Mouse (Mus musculus) stomach, embryonic 15.5 days (tissue): ENCODE results near the gene E330017A01Rik. TPM values are rescaled to one million over a fixed set of nuclear protein-coding genes. Genes with fewer than 3 reads are reported as not detected.

ENCODE experiments used
- ATAC-seq: fragments of 200-750 bp; cut with Nextera tagmentation; 2 replicates; pipeline ENCODE4 v1.8.0; 2017; ENCODE audit warnings: low read depth, moderate number of reproducible peaks, moderate TSS enrichment; ENCODE audit not compliant: insufficient read depth, low FRiP score
- H3K27ac ChIP-seq: fragments of 300-500 bp; sonication (generic); 2 replicates; pipeline ENCODE4 v1.5.1; 2015; ENCODE audit warnings: mild to moderate bottlenecking, inconsistent platforms
- H3K27me3 ChIP-seq: fragments of 300-500 bp; sonication (generic); replicated peaks from 2 replicates; pipeline ENCODE4 v1.6.1; 2015; ENCODE audit warnings: inconsistent platforms
- H3K36me3 ChIP-seq: fragments of 300-500 bp; sonication (generic); 2 replicates; pipeline ENCODE4 v1.6.1; 2015; ENCODE audit warnings: inconsistent platforms
- H3K4me1 ChIP-seq: fragments of 300-500 bp; sonication (generic); 2 replicates; pipeline ENCODE4 v1.6.1; 2015; ENCODE audit warnings: inconsistent platforms
- H3K4me2 ChIP-seq: fragments of 300-500 bp; sonication (generic); 2 replicates; pipeline ENCODE4 v1.6.1; 2015; ENCODE audit warnings: mild to moderate bottlenecking, inconsistent platforms
- H3K4me3 ChIP-seq: fragments of 300-500 bp; sonication (generic); replicated peaks from 2 replicates; pipeline ENCODE4 v1.5.1; 2015; ENCODE audit warnings: inconsistent platforms
- H3K9ac ChIP-seq: fragments of 300-500 bp; sonication (generic); 2 replicates; pipeline ENCODE4 v1.6.1; 2015; ENCODE audit warnings: inconsistent platforms
- H3K9me3 ChIP-seq: fragments of 300-500 bp; sonication (generic); 2 replicates; pipeline ENCODE4 v1.6.1; 2016; ENCODE audit warnings: inconsistent platforms
- WGBS: fragments of 180-500 bp; shearing (Covaris S2); methylation state at CpG from one replicate; pipeline ENCODE4 v1.1.7; 2015; 5-methylcytosine and 5-hydroxymethylcytosine counted together
- polyA plus RNA-seq: library from polyadenylated mRNA; unstranded; fragments of >200 nt; fragmentation: Nextera tagmentation; extraction: Ambion mirVana; gene quantifications from 2 replicates; pipeline ENCODE4 v1.2.1, GENCODE M21; 2015

Gene E330017A01Rik
- polyA plus RNA-seq, 1 experiment from 2014 or later, result not detected

DNA sequence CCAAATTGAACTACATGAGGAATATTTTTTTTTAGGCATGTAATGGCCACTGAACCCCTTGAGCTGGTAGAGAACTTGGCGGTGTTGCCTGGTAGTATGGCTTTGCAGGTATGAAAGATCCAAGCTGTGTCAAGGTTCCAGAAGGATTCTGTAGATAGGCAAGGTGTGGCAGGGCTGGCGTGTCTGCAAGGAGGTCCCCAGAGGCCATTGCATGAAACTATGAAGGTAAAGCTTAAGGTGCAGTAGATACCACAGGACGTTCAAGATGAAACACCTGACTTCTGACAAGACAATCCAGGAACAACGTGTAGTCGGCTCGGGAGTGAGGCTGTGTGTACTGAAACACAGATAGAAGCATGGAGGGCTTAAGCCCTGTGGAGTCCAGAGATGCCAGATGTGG lies 20.1 kb upstream of the E330017A01Rik start:
- no peaks in the 10 kb centered on the region for H3K27me3 ChIP-seq
- peak; percentile 76 for ATAC-seq
- H3K9ac ChIP-seq, result no peak overlapping the region
- H3K4me1 ChIP-seq, result no peaks in the 10 kb centered on the region
- H3K36me3 ChIP-seq, result no peaks in the 10 kb centered on the region
- WGBS, result 80% methylated on average over 6 of the region's 6 CpGs
- H3K9me3 ChIP-seq, result no peaks in the 10 kb centered on the region
- no peak overlapping the region for H3K27ac ChIP-seq
- no peak overlapping the region for H3K4me3 ChIP-seq
- no peak overlapping the region for H3K4me2 ChIP-seq

- H3K4me1 ChIP-seq, result no peaks in the 10 kb centered on the region
- no peaks in the 10 kb centered on the region for H3K9me3 ChIP-seq
- no peaks in the 10 kb centered on the region for H3K36me3 ChIP-seq
- no peak overlapping the region for H3K4me2 ChIP-seq
- WGBS, result 86% methylated on average over 4 of the region's 4 CpGs
- no peak overlapping the region for H3K9ac ChIP-seq
- no peak overlapping the region for H3K4me3 ChIP-seq
- H3K27ac ChIP-seq, result no peak overlapping the region
- ATAC-seq, result no peak
- H3K27me3 ChIP-seq, result no peaks in the 10 kb centered on the region
Measured at GRCm38 (mm10) chr16:58656526-58656925, 18.0 kb upstream of the E330017A01Rik start.

GRCm38 (mm10) chr16:58655751-58656150 lies 17.2 kb upstream of the E330017A01Rik start:
- no peak overlapping the region for H3K4me2 ChIP-seq
- H3K9me3 ChIP-seq, result no peaks in the 10 kb centered on the region
- no peaks in the 10 kb centered on the region for H3K4me1 ChIP-seq
- H3K27ac ChIP-seq, result no peak overlapping the region
- no peaks in the 10 kb centered on the region for H3K27me3 ChIP-seq
- H3K4me3 ChIP-seq, result no peak overlapping the region
- no peak overlapping the region for H3K9ac ChIP-seq
- no peaks in the 10 kb centered on the region for H3K36me3 ChIP-seq
- ATAC-seq, result no peak

DNA sequence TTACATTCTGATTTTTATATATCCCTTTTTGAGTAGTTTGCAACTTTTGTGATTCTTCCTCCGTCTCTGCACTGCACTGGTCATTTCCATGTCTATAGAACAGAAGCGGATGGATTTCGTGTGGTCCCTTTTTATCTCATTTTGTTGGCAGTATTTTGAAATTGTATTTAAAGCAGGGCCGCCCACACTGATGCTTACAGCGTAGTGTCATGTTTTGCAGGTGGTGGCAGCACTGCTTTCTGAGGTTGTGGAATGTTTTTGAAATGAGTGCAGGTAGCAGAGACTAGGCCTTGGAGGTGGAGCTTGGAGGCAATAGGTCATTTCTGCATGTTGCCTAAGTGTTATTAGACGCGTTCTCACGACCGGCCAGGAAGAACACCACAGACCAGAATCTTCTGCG lies 11.4 kb upstream of the E330017A01Rik start:
- no peaks in the 10 kb centered on the region for H3K36me3 ChIP-seq
- no peaks in the 10 kb centered on the region for H3K9me3 ChIP-seq
- no peaks in the 10 kb centered on the region for H3K4me1 ChIP-seq
- H3K27ac ChIP-seq, result no peak overlapping the region
- 92% methylated on average over 10 of the region's 10 CpGs for WGBS
- H3K4me3 ChIP-seq, result no peak overlapping the region
- H3K27me3 ChIP-seq, result no peaks in the 10 kb centered on the region
- ATAC-seq, result no peak
- no peak overlapping the region for H3K9ac ChIP-seq
- no peak overlapping the region for H3K4me2 ChIP-seq

DNA sequence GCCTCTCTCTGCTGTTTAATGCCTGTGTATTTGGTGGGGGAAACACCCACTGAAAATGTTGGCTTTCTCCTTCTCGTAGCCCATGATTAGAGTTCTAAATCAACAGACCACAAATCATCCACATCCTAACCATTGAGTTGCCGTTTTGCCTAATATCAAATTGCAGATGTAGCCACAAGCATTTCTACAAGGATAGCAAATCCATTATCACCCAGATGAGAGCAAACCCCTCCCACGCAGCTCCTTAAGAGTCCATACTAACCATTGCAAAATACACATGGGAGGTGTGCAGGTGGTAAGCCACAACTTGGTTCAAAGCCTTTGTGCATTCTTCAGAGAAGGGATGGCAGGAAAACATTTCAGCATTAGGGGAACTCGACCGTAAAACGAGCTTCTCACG lies 523 bp downstream of the E330017A01Rik start:
- Histone ChIP-seq H3K27me3 (no peaks in the 10 kb centered on the region), H3K36me3 (no peaks in the 10 kb centered on the region), H3K9ac (no peak overlapping the region), H3K4me2 (no peak overlapping the region), H3K9me3 (no peaks in the 10 kb centered on the region), H3K4me1 (no peaks in the 10 kb centered on the region), H3K4me3 (no peak overlapping the region), H3K27ac (no peak overlapping the region)
- WGBS, result 78% methylated on average over 7 of the region's 7 CpGs
- ATAC-seq, result no peak

DNA sequence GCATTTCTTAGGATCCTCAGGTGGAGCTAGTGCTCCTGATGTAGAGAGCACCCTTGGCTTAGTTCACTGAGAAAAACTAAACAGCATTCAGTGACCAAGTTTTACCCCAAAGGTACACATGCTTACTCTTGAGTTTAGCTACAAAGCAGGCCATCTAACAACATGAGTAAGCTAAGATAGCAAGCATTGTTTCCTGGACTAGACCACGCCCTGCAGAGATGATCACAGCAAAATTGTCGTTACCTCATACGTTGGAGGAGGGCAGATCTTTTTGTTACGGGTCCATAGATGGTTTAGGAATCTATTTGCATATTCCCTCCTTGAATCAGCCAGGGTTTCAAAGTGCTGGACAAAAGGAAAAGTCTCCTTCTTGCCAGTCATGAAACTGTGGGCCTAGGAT lies 1.1 kb downstream of the E330017A01Rik start:
- H3K27ac ChIP-seq, result no peak overlapping the region
- H3K36me3 ChIP-seq, result no peaks in the 10 kb centered on the region
- H3K9ac ChIP-seq, result no peak overlapping the region
- no peak for ATAC-seq
- no peak overlapping the region for H3K4me3 ChIP-seq
- H3K27me3 ChIP-seq, result no peaks in the 10 kb centered on the region
- 76% methylated on average over 4 of the region's 4 CpGs for WGBS
- no peak overlapping the region for H3K4me2 ChIP-seq
- no peaks in the 10 kb centered on the region for H3K4me1 ChIP-seq
- H3K9me3 ChIP-seq, result no peaks in the 10 kb centered on the region

GRCm38 (mm10) chr16:58635866-58636265 lies 2.7 kb downstream of the E330017A01Rik start:
- Histone ChIP-seq H3K4me1 (no peaks in the 10 kb centered on the region), H3K27ac (no peak overlapping the region), H3K27me3 (no peaks in the 10 kb centered on the region), H3K4me3 (no peak overlapping the region), H3K9me3 (no peaks in the 10 kb centered on the region), H3K4me2 (no peak overlapping the region), H3K36me3 (no peaks in the 10 kb centered on the region), H3K9ac (no peak overlapping the region)
- 47% methylated on average over 2 of the region's 2 CpGs for WGBS
- ATAC-seq, result no peak

GRCm38 (mm10) chr16:58629736-58630135 lies 8.8 kb downstream of the E330017A01Rik start:
- Histone ChIP-seq H3K9ac (no peak overlapping the region), H3K9me3 (no peaks in the 10 kb centered on the region), H3K4me1 (no peaks in the 10 kb centered on the region), H3K4me2 (no peak overlapping the region), H3K27me3 (no peaks in the 10 kb centered on the region), H3K27ac (no peak overlapping the region), H3K4me3 (no peak overlapping the region), H3K36me3 (no peaks in the 10 kb centered on the region)
- no peak for ATAC-seq
- 71% methylated on average over 2 of the region's 2 CpGs for WGBS

DNA sequence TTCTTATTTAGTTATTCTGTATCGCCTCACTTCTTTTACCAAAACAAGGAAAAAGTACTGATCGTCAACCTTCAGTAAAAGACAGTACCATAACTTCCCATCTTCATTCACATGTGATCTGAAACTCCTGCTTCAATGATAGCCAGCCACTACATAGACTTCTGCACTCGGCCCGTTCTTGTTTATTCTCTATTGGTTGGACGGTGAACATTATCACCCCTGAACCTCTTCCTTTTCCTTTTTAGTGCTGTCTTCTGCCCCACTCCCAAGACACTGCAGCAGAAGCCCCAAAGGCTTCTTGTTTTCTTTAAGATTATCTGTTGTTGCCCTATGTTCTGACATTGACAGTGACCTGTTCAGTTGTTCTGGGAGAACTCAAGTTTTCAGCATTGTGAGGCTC lies 9.6 kb downstream of the E330017A01Rik start:
- Histone ChIP-seq H3K9me3 (no peaks in the 10 kb centered on the region), H3K4me3 (no peak overlapping the region), H3K4me2 (no peak overlapping the region), H3K9ac (no peak overlapping the region), H3K27ac (no peak overlapping the region), H3K36me3 (no peaks in the 10 kb centered on the region), H3K27me3 (no peaks in the 10 kb centered on the region), H3K4me1 (no peaks in the 10 kb centered on the region)
- no peak for ATAC-seq
- WGBS, result 86% methylated on average over 5 of the region's 5 CpGs

DNA sequence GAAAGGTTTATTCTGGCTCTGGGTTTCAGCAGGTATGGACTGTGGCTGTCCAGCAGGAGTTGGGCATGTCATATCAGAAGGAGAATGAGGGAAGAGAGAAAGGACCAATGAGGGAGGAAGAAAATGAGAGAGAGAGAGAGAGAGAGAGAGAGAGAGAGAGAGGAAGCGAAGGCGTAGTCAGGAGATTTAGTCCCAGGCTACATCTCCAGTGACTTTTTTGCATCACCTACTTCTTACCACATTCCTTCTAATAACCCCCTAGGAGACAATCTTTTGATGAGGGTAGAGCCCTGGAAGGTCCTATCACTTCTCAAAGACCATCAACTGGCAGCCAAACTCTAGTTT lies 10.2 kb downstream of the E330017A01Rik start:
- WGBS, result 100% methylated on average over 2 of the region's 2 CpGs

GRCm38 (mm10) chr16:58627597-58628335 lies 10.8 kb downstream of the E330017A01Rik start:
- no peaks in the 10 kb centered on the region for H3K27me3 ChIP-seq
- H3K9ac ChIP-seq, result no peak overlapping the region
- no peaks in the 10 kb centered on the region for H3K36me3 ChIP-seq
- H3K4me3 ChIP-seq, result no peak overlapping the region
- H3K4me1 ChIP-seq, result no peaks in the 10 kb centered on the region
- no peaks in the 10 kb centered on the region for H3K9me3 ChIP-seq
- no peak overlapping the region for H3K27ac ChIP-seq
- ATAC-seq, result no peak
- 78% methylated on average over 4 of the region's 4 CpGs for WGBS
- H3K4me2 ChIP-seq, result no peak overlapping the region

More for the DNA sequence above, 10.2 kb downstream of the E330017A01Rik start:
- no peaks in the 10 kb centered on the region for H3K4me1 ChIP-seq
- H3K4me3 ChIP-seq, result no peak overlapping the region
- H3K4me2 ChIP-seq, result no peak overlapping the region
- H3K27ac ChIP-seq, result no peak overlapping the region
- no peak overlapping the region for H3K9ac ChIP-seq
- no peaks in the 10 kb centered on the region for H3K27me3 ChIP-seq
- no peaks in the 10 kb centered on the region for H3K36me3 ChIP-seq
- no peak for ATAC-seq
- H3K9me3 ChIP-seq, result no peaks in the 10 kb centered on the region

- Histone ChIP-seq H3K4me1 (no peaks in the 10 kb centered on the region), H3K36me3 (no peaks in the 10 kb centered on the region)
- ATAC-seq, result no peak
Measured at GRCm38 (mm10) chr16:58623944-58624343, 14.6 kb downstream of the E330017A01Rik start.

DNA sequence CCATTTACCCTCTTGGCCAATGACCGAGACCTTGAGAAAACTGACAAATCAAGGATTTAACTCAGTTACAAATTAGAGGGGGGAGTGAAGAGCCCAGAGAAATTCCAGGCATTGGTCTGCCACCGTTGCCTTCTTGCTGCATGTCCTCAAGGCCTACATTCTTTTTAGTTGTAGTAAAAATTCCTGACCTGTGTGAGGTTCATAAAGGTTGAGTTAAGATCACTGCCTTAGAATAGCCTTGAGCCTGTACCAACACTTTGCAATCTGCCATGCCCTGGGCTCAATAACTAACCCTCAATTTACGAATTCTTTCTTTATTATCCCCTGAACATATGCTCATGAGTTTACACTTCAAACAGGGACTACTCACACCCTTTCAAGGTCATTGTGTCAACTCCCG lies 15.4 kb downstream of the E330017A01Rik start:
- no peak overlapping the region for H3K9ac ChIP-seq
- no peak overlapping the region for H3K4me2 ChIP-seq
- WGBS, result 60% methylated on average over 4 of the region's 4 CpGs
- H3K4me1 ChIP-seq, result no peaks in the 10 kb centered on the region
- H3K4me3 ChIP-seq, result no peak overlapping the region
- ATAC-seq, result no peak
- no peaks in the 10 kb centered on the region for H3K27me3 ChIP-seq
- H3K36me3 ChIP-seq, result no peaks in the 10 kb centered on the region
- no peak overlapping the region for H3K27ac ChIP-seq
- no peaks in the 10 kb centered on the region for H3K9me3 ChIP-seq

More at GRCm38 (mm10) chr16:58623944-58624343, 14.6 kb downstream of the E330017A01Rik start:
- 81% methylated on average over 6 of the region's 6 CpGs for WGBS
- Histone ChIP-seq H3K27ac (no peak overlapping the region), H3K27me3 (no peaks in the 10 kb centered on the region), H3K4me3 (no peak overlapping the region), H3K4me2 (no peak overlapping the region), H3K9me3 (no peaks in the 10 kb centered on the region), H3K9ac (no peak overlapping the region)
